Mouse (Mus musculus) olfactory bulb, adult 2 months (tissue): ENCODE results near the gene Tmprss3. TPM values are rescaled to one million over a fixed set of nuclear protein-coding genes. Genes with fewer than 3 reads are reported as not detected.

Experiments
- H3K27ac ChIP-seq: fragments of 200-500 bp; 2 replicates; pipeline ENCODE4 v1.5.1; 2012; ENCODE audit warnings: low read depth, low read length; ENCODE audit not compliant: insufficient read depth
- H3K4me1 ChIP-seq: fragments of 200-500 bp; 2 replicates; pipeline ENCODE4 v1.6.1; 2012; ENCODE audit warnings: low read length; ENCODE audit not compliant: control insufficient read depth, insufficient read depth
- H3K4me3 ChIP-seq: fragments of 200-500 bp; 2 replicates; pipeline ENCODE4 v1.5.1; 2012; ENCODE audit warnings: mild to moderate bottlenecking, low read depth, low read length, moderate library complexity; ENCODE audit not compliant: insufficient read depth
- CTCF ChIP-seq: fragments of 200-500 bp; IDR thresholded peaks from 2 replicates; pipeline ENCODE4 v1.5.1; 2012; ENCODE audit warnings: low read depth, mild to moderate bottlenecking, low read length, moderate library complexity; ENCODE audit not compliant: insufficient read depth
- POLR2A ChIP-seq: fragments of 200-500 bp; IDR thresholded peaks from 2 replicates; pipeline ENCODE4 v1.6.1; 2012; ENCODE audit warnings: mild to moderate bottlenecking, low read depth, low read length, moderate library complexity; ENCODE audit not compliant: insufficient read depth
- WGBS: fragments of 180-500 bp; shearing (Covaris S2); methylation state at CpG from one replicate; pipeline ENCODE4 v1.1.7; 2018; 5-methylcytosine and 5-hydroxymethylcytosine counted together
- polyA plus RNA-seq: library from polyadenylated mRNA; stranded (reverse); fragments of >200 nt; gene quantifications from 2 replicates; pipeline ENCODE4 v1.2.4, GENCODE M21; 2012; ENCODE audit warnings: low replicate concordance; ENCODE audit not compliant: missing spikeins, insufficient read depth, insufficient read length

Tmprss3 gene
- polyA plus RNA-seq, 1 experiment: not detected

- H3K27ac ChIP-seq: no peak overlapping the region
- 89% methylated on average over 7 of the region's 7 CpGs for WGBS
- TF ChIP-seq POLR2A: no peak
- no peak for TF ChIP-seq CTCF
- no peak overlapping the region for H3K4me3 ChIP-seq
- peaks cover 5% of the 10 kb centered on the region for H3K4me1 ChIP-seq
These were observed 28.2 kb upstream of the Tmprss3 start for GRCm38 (mm10) chr17:31226931-31227330.

- peaks cover 2% of the 10 kb centered on the region; the same call in 1 of the 2 replicates for H3K4me1 ChIP-seq
- H3K4me3 ChIP-seq: no peak overlapping the region
- no peak for TF ChIP-seq POLR2A
- no peak for TF ChIP-seq CTCF
- H3K27ac ChIP-seq: no peak overlapping the region
- 72% methylated on average over 3 of the region's 3 CpGs for WGBS
These were observed 27.6 kb upstream of the Tmprss3 start for GRCm38 (mm10) chr17:31226368-31226767.

- H3K27ac ChIP-seq: no peak overlapping the region
- TF ChIP-seq POLR2A (no peak), CTCF (no peak)
- 90% methylated on average over 8 of the region's 8 CpGs for WGBS
- H3K4me3 ChIP-seq: no peak overlapping the region
- H3K4me1 ChIP-seq: peaks cover 2% of the 10 kb centered on the region; the same call in 1 of the 2 replicates
These were observed 25.8 kb upstream of the Tmprss3 start for GRCm38 (mm10) chr17:31224591-31224990.

- TF ChIP-seq POLR2A: no peak
- no peak for TF ChIP-seq CTCF
- peaks cover 2% of the 10 kb centered on the region; the same call in 1 of the 2 replicates for H3K4me1 ChIP-seq
- no peak overlapping the region for H3K27ac ChIP-seq
- 78% methylated on average over 7 of the region's 7 CpGs for WGBS
- no peak overlapping the region for H3K4me3 ChIP-seq
These were observed 25.1 kb upstream of the Tmprss3 start for GRCm38 (mm10) chr17:31223835-31224234.

DNA sequence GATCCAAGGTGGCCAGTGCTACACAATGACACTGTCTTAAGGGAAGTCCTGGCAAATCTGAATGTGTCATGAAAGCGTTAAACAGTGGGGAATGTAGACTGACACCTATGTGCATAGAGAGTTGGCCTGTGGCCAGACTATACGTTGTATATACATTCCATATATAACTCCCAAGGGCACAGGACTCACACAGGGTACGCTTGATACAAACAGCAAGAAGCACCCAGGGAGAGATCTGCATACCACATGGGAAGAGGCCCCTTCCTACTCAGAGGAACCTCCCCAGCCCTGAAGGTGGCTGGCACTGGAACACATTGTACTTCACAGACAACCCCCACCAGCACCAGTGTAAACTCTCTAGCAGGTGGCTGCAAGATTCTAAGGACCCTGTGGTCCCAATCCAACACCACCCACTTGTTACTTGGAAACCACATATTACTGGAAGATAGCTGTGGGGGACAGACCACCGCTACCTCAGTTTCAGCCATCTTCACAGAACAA is 24.1 kb upstream of the Tmprss3 start:
- H3K27ac ChIP-seq: no peak overlapping the region
- H3K4me3 ChIP-seq: no peak overlapping the region
- peaks cover 2% of the 10 kb centered on the region; the same call in 1 of the 2 replicates for H3K4me1 ChIP-seq
- 81% methylated on average over 4 of the region's 4 CpGs for WGBS
- TF ChIP-seq CTCF (no peak), POLR2A (no peak)

DNA sequence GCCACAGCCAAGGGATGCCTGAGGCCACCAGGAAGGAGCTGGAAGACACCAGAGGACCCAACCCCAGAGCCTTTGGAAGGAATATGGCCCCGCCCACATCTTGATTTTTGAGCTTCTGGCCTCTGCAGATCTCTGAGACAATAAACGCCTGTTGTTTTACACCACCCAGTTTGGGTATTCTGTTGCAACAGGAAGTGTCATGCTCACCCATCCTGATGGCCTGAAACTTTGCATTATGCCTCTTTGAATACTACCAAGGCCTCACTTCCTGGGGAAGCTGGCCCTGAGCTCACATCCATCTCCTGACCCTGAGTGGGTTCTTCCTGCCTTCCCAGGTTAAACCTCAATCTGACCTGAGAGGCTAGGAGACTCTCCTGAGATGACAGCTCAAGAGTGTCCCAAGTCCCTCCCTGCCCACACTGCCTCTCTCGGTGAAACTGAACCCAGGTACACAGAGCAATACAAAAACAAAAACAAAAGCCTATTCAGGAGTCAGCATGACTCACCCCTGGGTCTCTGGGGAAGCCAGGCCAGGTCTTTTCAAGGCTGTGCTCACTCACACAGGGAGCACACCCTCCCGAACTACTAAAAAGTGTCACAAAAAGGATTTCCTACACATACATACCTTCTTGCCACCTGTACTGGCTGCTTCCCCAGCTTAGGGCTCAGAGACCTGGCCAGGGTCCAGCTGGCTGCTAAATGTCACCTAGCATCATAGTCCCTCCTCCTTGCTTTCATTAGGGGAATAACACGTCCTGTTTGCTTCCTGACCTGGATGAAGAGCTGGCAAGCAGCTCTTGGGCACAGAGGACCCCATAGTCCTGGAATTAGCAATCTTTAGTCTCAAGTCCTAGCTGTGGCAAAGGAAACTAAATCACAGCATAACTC is 17.5 kb upstream of the Tmprss3 start:
- no peak overlapping the region for H3K4me3 ChIP-seq

GRCm38 (mm10) chr17:31211881-31212280 is 13.1 kb upstream of the Tmprss3 start:
- H3K4me1 ChIP-seq: no peaks in the 10 kb centered on the region
- WGBS: 91% methylated on average over 6 of the region's 6 CpGs
- H3K27ac ChIP-seq: no peak overlapping the region
- TF ChIP-seq POLR2A (no peak), CTCF (no peak)
- no peak overlapping the region for H3K4me3 ChIP-seq

More for the DNA sequence above, 17.5 kb upstream of the Tmprss3 start:
- 70% methylated on average over 5 of the region's 5 CpGs for WGBS
- Histone ChIP-seq H3K4me1 (no peaks in the 10 kb centered on the region), H3K27ac (no peak overlapping the region)
- TF ChIP-seq CTCF (no peak), POLR2A (no peak)

DNA sequence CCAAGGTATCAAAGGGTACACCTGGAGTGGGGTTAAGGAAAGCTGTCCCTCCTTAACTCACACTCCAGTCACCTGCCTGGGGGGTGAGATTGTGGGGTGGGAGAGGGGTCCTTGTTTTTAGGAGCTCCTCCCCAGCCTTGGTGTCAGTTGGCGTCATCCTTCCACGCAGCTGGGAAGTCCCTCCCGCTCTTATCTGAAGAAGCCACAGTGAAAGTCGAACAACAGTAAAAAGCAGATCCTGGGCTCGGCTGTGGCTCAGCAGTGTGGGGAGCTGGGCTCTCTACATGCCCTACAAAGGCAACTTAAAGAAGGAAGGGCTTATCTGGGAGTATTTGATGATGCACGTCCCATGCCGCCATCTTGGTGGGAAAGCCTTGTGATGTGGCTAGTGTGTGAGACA is 11.5 kb upstream of the Tmprss3 start:
- 93% methylated on average over 7 of the region's 7 CpGs for WGBS
- no peaks in the 10 kb centered on the region for H3K4me1 ChIP-seq
- no peak overlapping the region for H3K27ac ChIP-seq
- TF ChIP-seq POLR2A (no peak), CTCF (no peak)
- no peak overlapping the region for H3K4me3 ChIP-seq

DNA sequence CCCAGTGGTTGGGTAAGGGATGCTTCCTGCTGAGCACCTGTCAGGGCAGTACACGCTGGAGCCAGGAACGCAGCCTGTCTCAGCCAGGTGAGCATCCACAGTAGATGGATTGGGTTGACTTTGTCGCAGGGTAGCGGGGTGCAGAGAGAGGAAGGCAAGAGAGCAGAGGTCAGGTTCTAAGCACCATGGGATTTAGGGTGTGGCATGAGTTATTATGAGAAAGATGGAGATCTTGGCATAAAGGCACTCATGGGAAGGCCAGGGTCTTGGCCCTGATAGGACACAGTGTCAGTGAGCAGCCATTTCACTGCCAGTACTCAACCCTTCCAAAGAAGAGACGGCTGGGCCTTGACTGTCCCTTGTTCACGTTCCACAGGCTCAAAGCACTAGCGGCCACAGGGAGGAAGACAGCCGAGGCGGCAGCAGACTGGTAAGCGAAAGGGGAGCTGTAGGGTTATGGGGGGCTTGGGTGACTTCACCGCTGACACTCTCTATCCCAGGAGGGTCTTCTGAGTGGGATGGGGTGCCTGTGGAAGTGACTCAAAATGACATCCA is 10.7 kb upstream of the Tmprss3 start:
- TF ChIP-seq POLR2A: no peak
- 96% methylated on average over 11 of the region's 11 CpGs for WGBS
- no peak overlapping the region for H3K27ac ChIP-seq

More for the DNA sequence above, 10.7 kb upstream of the Tmprss3 start:
- Histone ChIP-seq H3K4me1 (no peaks in the 10 kb centered on the region), H3K4me3 (no peak overlapping the region)
